In the genomic region with DNA sequence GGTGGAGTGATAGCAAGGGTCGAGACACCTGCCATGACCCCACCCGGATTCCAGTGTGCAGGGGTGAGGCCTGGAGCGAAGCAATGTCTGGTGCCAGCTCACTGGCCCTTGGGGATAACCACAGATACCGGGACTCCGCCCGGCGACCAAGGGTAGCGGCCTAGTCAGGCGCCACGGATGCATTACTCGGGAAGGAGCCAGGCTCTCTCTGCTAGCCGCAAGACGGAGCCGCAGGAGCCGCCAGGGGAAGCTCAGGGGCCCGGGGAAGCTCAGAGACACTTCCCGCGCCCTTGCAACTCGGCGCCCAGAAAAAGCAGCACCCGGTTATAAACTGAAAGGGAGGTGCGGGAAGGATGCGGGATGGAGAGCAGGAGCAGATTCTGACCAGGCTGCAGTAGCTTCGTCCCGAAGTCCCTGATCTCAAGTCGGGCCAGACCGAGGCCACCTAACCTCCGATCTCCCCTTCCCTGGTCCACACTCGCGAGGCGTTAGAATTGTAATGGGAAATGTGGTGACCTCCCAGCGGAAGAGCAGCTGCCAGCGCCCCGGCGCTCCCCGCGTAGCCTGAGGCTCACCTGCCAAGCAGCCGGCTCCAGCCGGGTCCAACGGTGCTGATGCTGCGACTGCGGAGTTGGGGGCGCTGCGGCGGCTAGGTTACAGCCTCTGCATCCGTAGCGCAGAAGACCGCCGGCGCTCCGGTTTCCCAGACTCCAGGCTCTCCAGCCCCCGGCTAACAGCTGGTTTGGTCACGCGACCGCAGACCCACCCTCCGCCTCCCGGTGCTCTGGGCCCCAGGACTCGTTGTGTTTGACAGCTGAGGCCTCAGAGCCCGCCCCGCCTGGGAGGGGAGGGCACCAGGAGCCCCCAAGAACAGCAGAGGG, we compare ENCODE assay signal across 8 mouse cellular contexts. TPM values are rescaled to one million over a fixed set of nuclear protein-coding genes. Genes with fewer than 3 reads are reported as not detected.
DNase-seq lines count a peak whose midpoint lies in the region; ATAC-seq lines count a peak whose summit lies in the region.

A gene (minus strand): TSS at position 825 of the 881 bp plus-strand sequence.

- intact Hi-C loops in heart, postnatal 10 days (cut with DNase I): no loop called here

- no peaks in the 10 kb centered on the region for H3K9me3 ChIP-seq in forebrain, embryonic 16.5 days (ENCODE audit: control insufficient read depth, low read length)
- H3K9me3 ChIP-seq in liver, embryonic 15.5 days (replicated peaks): no peaks in the 10 kb centered on the region
- no peaks in the 10 kb centered on the region for H3K9me3 ChIP-seq in neural tube, embryonic 15.5 days (replicated peaks)

- DNase-seq in Muller cell, postnatal 12 days (ENCODE audit: inconsistent ontology term): peak; percentile 80
- DNase-seq in cerebellum, adult 11-12 months: peak; percentile 77
- peak; percentile 71 to 74 for DNase-seq in heart, postnatal 10 days
- peak; percentile 72 to 75 for DNase-seq in layer of hippocampus, adult 18-20 months (ENCODE audit: low spot score in 2 of 2)
- DNase-seq in thymus, postnatal 4 days: peak; percentile 71

- peak; percentile 89 for ATAC-seq in forebrain, embryonic 16.5 days
- no peak for ATAC-seq in liver, embryonic 15.5 days (ENCODE audit: insufficient read depth)
- ATAC-seq in neural tube, embryonic 15.5 days (ENCODE audit: low FRiP score): peak; percentile 86

- no peaks in the 10 kb centered on the region for H3K36me3 ChIP-seq in forebrain, embryonic 16.5 days (ENCODE audit: control insufficient read depth, insufficient read depth)
- no peaks in the 10 kb centered on the region for H3K36me3 ChIP-seq in liver, embryonic 15.5 days (replicated peaks)
- no peaks in the 10 kb centered on the region for H3K36me3 ChIP-seq in neural tube, embryonic 15.5 days

- peaks cover 45% of the 10 kb centered on the region for H3K4me1 ChIP-seq in forebrain, embryonic 16.5 days (replicated peaks; ENCODE audit: control insufficient read depth, insufficient read depth, low read length)
- H3K4me1 ChIP-seq in liver, embryonic 15.5 days (replicated peaks): no peaks in the 10 kb centered on the region; the same call in 1 of the 2 replicates
- peaks cover 59% of the 10 kb centered on the region for H3K4me1 ChIP-seq in neural tube, embryonic 15.5 days

- peak within 1 kb of the TSS; percentile 69 for H3K4me2 ChIP-seq in forebrain, embryonic 16.5 days (ENCODE audit: low read length)
- peak within 1 kb of the TSS; percentile 67 for H3K4me2 ChIP-seq in liver, embryonic 15.5 days
- H3K4me2 ChIP-seq in neural tube, embryonic 15.5 days: peak within 1 kb of the TSS; percentile 76

- peak within 1 kb of the TSS; percentile 93 for H3K9ac ChIP-seq in forebrain, embryonic 16.5 days (replicated peaks; ENCODE audit: low read depth, low read length)
- no peak within 1 kb of the TSS for H3K9ac ChIP-seq in liver, embryonic 15.5 days
- H3K9ac ChIP-seq in neural tube, embryonic 15.5 days (replicated peaks): peak within 1 kb of the TSS; percentile 87

- peak within 1 kb of the TSS; percentile 83 for H3K4me3 ChIP-seq in forebrain, embryonic 16.5 days (replicated peaks; ENCODE audit: low read length)
- peak within 1 kb of the TSS; percentile 44 for H3K4me3 ChIP-seq in liver, embryonic 15.5 days (replicated peaks)
- peak within 1 kb of the TSS; percentile 64 for H3K4me3 ChIP-seq in neural tube, embryonic 15.5 days (replicated peaks)

- under 1% methylated on average over 60 of the region's 60 CpGs for WGBS in forebrain, embryonic 16.5 days
- 1% methylated on average over 60 of the region's 60 CpGs for WGBS in liver, embryonic 15.5 days (ENCODE audit: insufficient replicate concordance)
- WGBS in neural tube, embryonic 15.5 days: under 1% methylated on average over 60 of the region's 60 CpGs

- peak within 1 kb of the TSS; percentile 94 for H3K27ac ChIP-seq in forebrain, embryonic 16.5 days (ENCODE audit: low read length)
- H3K27ac ChIP-seq in liver, embryonic 15.5 days (replicated peaks): no peak within 1 kb of the TSS
- H3K27ac ChIP-seq in neural tube, embryonic 15.5 days (replicated peaks): peak within 1 kb of the TSS; percentile 93

- H3K27me3 ChIP-seq in forebrain, embryonic 16.5 days (replicated peaks; ENCODE audit: control insufficient read depth, insufficient read depth, low read length): no peaks in the 10 kb centered on the region
- peaks cover 50% of the 10 kb centered on the region for H3K27me3 ChIP-seq in liver, embryonic 15.5 days
- H3K27me3 ChIP-seq in neural tube, embryonic 15.5 days (replicated peaks): no peaks in the 10 kb centered on the region

RNA-seq across cellular contexts. Expression of the gene that starts here (rescaled TPM):
- polyA plus RNA-seq in forebrain, embryonic 16.5 days (2015; fragmentation: Nextera tagmentation; extraction: Ambion mirVana): 148 and 168 TPM in 2 replicates
- total RNA-seq in heart, postnatal 10 days (2021): 1 to 10 TPM; 8.3 to 9.3 TPM
- total RNA-seq in layer of hippocampus, adult 18-20 months (2021): 10 to 100 TPM; 98.5 to 99.8 TPM
- 0.31 and 0.41 TPM in 2 replicates for polyA plus RNA-seq in liver, embryonic 15.5 days (2015; fragmentation: Nextera tagmentation; extraction: Ambion mirVana)
- 85.9 and 98.3 TPM in 2 replicates for polyA plus RNA-seq in neural tube, embryonic 15.5 days (2015; fragmentation: Nextera tagmentation; extraction: Ambion mirVana)

Comparison
In these comparisons a context has a peak if more than half of its experiments do, and no peak if none do; other contexts are left out.
1. RNA of the gene that starts here (total RNA-seq): 98.5 to 99.8 TPM in layer of hippocampus, adult 18-20 months; 8.3 to 9.3 TPM in heart, postnatal 10 days; every median in the first group is over 4 times any median in the second.
2. RNA of the gene that starts here (polyA plus RNA-seq): 148 to 168 TPM in forebrain, embryonic 16.5 days and 85.9 to 98.3 TPM in neural tube, embryonic 15.5 days; 0.31 to 0.41 TPM in liver, embryonic 15.5 days; every median in the first group is over 10 times any median in the second.
3. Peak in every context shown above with its lines, with median percentiles within 50 percentile points of each other: DNase-seq, H3K4me2 ChIP-seq and H3K4me3 ChIP-seq.